Mouse (Mus musculus): ENCODE data around the gene Stim1.

- TF ChIP-seq CTCF (conservative IDR thresholded peaks at IDR 0.05; ENCODE audit: low read length) (no peak), POU5F1 (IDR thresholded peaks at IDR 0.05; ENCODE audit: borderline replicate concordance, low read length) (no peak), NANOG (IDR thresholded peaks at IDR 0.05; ENCODE audit: borderline replicate concordance, low read length) (no peak)
Observed at GRCm38 (mm10) chr7:102267601-102268394, at the start of gene Stim1.
